Mouse (Mus musculus): Measurements from ENCODE around the gene Wsb2.

DNA sequence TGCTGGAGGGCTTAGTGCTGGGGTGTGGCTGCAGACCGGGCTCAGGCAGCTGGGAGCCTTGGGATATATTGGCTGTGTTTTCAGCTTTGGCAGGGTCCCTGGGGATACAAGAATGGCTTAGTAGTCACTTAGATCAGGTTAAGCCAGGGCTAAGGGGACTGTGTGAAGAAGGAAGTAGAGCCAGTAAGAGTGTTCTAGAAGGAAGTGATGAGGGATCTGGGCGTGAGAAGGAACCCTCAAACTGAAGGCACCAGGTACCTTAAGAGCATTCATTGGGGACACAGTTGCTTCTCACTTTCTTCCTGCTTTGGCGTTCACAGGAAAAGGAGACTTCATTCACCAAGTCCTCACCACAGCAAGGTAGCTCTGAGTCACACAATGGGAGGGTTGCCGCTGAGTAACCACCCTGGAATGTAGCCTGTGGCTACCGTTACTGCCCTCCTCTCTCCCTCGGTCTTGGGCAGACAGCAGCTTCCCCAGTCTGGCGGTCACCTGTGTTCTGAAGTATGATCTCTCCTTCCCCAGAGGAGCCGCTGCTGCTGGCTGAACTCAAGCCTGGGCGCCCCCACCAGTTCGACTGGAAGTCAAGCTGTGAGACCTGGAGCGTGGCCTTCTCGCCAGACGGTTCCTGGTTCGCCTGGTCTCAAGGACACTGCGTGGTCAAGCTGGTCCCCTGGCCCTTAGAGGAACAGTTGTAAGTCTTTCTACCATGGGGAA lies 6.1 kb downstream of the Wsb2 start:
- TF ChIP-seq CTCF (IDR thresholded peaks at IDR 0.05; ENCODE audit: low read depth) (no peak), EP300 (IDR thresholded peaks at IDR 0.05; ENCODE audit: low read depth) (no peak)
